Mouse (Mus musculus) kidney, adult 2 months (tissue): ENCODE data around the gene Lrrc4.

Experiments
- CTCF ChIP-seq: fragments of 200-500 bp; conservative IDR thresholded peaks from 2 replicates; pipeline ENCODE4 v1.5.1; 2011; ENCODE audit warnings: low read depth, mild to moderate bottlenecking, control low read depth, low read length, moderate library complexity, mixed read lengths; ENCODE audit not compliant: insufficient read depth, insufficient read length
- POLR2A ChIP-seq: fragments of 200-500 bp; IDR thresholded peaks from one replicate; pipeline ENCODE4 v1.6.1; 2011; ENCODE audit warnings: low read depth, low read length, control low read depth

DNA sequence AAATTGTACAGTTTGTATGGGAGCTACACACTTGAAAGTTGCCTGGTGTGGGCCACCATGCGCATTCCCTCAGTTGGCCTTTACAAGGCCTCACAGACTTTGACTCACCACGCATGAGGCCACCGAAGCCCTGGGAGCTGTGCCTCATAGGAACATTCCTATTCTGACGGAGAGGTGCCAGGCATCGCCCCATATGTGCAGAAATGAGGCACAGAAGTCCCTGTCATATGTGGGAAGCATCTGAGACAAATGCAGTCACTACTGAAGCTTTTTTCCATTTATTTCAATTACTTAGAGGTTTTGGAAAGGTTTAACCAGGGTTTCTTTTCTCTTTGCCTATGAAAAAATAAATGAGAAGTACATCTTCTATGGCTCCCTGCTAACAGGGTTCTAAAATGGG, 78.3 kb downstream of the Lrrc4 start:
- TF ChIP-seq CTCF (no peak), POLR2A (no peak)
